Mouse (Mus musculus): ENCODE measurements around the gene Adamts10.

DNA sequence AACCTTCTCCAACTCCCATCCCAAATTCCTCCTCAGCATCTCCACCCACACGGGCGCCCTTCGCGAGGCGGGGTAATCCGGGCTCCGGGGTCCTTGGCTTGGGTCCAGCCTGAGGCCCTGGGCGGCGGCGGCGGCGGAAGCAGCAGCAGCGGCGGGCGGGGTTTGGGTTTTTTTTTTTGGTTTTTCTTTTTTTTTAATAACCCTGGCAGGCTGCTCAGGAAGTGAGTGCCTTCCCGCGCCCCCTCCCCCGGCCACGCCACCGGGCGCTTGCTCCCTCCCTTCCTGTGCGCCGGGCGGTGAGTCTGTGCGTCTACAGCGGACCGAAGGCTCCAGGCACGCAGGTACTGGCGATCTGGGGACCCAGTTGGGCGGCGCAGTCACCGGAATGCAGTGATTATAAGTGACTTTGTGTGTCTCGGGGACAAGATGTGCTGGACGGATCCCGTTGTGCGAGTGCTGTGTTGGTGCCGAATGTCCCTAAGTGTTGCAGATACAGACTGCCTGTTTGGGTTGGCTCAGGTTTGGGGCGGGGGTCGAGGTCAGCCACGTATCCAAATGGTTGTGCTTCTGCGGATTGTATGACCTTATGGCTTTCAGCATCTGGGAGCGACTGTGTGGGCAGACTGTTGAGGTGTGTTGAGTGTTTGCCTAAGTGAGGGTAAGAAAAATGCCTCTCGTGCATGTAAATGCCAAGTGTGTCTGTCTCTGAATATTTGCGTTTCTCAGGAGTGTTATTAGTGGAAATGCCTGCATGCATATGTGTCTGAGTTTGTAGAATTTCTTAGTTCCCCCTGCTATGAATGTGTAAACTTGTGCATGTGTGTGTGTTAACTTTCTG lies at the start of gene Adamts10:
- TF ChIP-seq CTCF (IDR thresholded peaks at IDR 0.05; ENCODE audit: extremely low read depth, insufficient read depth, low read length) (no peak), POLR2A (IDR thresholded peaks at IDR 0.05; ENCODE audit: extremely low read depth, insufficient read depth, low read length) (peak; percentile 38; the same call in 1 of the 2 replicates)

Measured in cortical plate, adult 2 months (tissue).